Mouse (Mus musculus): ENCODE results near the gene Dock2.
"Not testable (repeated sequence)": the region's sequence is repeated elsewhere in the genome, so short reads cannot be mapped to it uniquely, and the experiment has no call there.

Dock2 gene

GRCm38 (mm10) chr11:34783587-34784043, at the start of gene Dock2:
Gene Dock2, minus strand, starts transcription at chr11:34783892.
- no peak for DNase-seq (ENCODE audit: low spot score)

GRCm38 (mm10) chr11:34832678-34833077, 49.0 kb upstream of the Dock2 start:
- DNase-seq (ENCODE audit: low spot score): no peak

- no peak for DNase-seq (ENCODE audit: low spot score)
Observed at GRCm38 (mm10) chr11:34827803-34828202, 44.1 kb upstream of the Dock2 start.

DNA sequence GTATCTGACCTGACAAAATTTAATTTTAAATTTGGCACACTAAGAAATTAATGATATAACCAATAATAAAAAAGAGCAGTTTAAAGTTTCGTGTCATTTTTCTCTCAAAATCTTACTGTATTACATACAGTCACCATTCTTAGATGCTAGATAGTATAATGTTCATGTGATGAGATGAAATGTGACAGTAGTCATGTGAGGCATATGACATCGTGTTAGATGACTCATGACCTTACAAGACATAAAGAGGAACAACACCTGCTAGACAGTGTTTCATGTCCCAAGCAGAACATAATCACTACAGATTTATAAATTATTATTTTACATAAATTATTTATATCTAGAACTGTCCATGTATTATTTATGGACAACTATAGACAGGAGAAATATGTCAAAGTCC, 43.2 kb upstream of the Dock2 start:
- no peak for DNase-seq (ENCODE audit: low spot score)

DNA sequence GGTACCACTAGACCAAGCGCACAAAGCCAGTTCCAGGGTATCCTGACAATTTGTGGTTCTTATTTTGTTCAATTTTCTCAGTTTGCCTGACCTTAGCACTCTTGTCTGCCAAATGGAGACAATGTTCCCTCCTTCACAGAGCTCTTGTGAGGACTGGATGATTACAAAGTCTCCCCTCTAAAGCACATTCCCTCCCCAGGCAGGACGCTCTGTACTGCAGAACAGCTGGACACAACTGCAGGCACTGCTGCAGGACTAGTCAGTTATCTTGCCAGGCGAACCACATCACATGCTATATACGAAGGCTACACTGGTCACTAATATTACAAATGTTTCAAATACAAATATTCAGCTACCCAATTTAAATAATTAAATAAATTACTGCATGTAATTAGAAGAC, 41.1 kb upstream of the Dock2 start:
- no peak for DNase-seq (ENCODE audit: low spot score)

- DNase-seq (ENCODE audit: low spot score): no peak
Observed at GRCm38 (mm10) chr11:34814767-34815166, 31.1 kb upstream of the Dock2 start.

DNA sequence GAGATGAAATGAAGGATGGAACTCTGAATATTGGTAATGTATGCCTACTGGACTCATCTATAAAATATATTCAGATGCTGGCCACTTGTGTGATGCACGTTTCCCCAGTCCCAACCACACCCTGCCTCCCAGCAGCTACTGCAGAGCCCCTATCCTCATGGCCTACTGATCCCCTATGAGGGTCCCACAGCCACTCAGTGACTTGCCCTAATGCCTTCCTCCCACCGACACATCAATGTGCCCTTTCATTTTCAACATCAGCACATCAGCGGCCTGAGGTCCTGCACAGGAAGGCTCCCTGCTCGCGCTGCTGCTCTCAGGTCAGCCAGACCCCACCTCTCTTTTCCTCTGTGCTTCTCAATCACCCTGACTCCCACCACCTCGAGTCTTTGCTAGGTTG, 30.6 kb upstream of the Dock2 start:
- no peak for DNase-seq (ENCODE audit: low spot score)

- not testable (repeated sequence) for DNase-seq (ENCODE audit: low spot score)
Observed at GRCm38 (mm10) chr11:34805026-34805425, 21.3 kb upstream of the Dock2 start.

- DNase-seq (ENCODE audit: low spot score): not testable (repeated sequence)
Observed at GRCm38 (mm10) chr11:34798066-34798465, 14.4 kb upstream of the Dock2 start.

- no peak for DNase-seq (ENCODE audit: low spot score)
Observed at GRCm38 (mm10) chr11:34796097-34796496, 12.4 kb upstream of the Dock2 start.

- no peak for DNase-seq (ENCODE audit: low spot score)
Observed at GRCm38 (mm10) chr11:34791872-34792271, 8.2 kb upstream of the Dock2 start.

DNA sequence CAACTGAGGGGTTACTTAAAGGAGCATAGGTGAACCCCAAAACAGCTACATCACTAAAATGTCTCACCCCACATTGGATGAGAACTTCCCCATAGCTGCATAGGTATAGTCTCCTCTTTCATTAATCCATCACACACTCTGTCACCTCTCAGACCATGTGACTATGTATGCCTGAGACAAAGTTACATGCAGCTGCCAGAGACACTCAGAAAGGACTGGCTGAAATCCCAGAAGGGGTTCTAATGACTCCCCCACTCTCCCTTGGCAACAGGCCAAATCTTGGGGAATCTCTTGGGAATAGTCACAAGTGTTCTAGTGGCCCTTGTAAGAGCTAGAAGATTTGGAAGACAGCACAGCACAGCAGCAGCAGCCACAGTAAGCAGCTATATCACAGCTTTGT, 1.2 kb upstream of the Dock2 start:
- no peak for DNase-seq (ENCODE audit: low spot score)

GRCm38 (mm10) chr11:34782516-34783430, 919 bp downstream of the Dock2 start:
- DNase-seq (ENCODE audit: low spot score): no peak

GRCm38 (mm10) chr11:34780786-34781185, 2.9 kb downstream of the Dock2 start:
- no peak for DNase-seq (ENCODE audit: low spot score)

DNA sequence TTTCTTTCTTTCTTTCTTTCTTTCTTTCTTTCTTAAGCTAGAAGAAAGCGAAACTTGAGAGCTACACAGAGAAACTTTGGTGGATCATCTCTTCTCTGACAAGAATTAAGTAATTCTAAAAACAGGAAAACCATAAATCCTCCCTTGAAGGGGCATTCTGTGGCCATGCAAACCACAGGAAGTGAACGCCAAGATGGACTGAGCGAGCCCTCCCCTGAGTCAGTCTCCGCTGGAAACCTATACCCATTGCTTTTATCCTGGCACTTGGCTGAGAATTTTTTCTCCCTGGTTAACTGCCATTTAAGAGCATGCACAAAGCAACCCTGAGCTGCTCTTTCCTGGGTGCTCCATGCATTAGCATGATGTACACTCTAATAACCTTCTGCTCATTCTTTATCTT, 3.7 kb downstream of the Dock2 start:
- no peak for DNase-seq (ENCODE audit: low spot score)

DNA sequence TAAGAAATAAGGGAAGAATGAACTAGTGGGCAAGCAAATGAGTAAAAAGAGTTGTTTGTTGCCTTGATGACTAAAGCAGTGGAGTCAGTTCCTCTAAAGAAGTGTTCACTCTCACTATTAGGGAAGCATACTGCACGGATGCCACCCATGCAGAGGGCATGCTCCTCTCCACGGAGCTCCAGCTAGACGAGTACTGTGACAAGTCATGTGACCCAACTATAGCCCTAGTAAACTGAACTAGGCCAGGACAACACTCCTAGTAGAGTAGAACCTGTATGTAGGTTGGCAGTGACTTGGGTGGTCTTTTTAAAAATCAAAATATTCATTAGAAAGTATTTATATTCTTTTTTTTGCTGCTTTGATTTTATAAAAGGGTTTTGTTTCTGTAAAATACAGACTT, 5.3 kb downstream of the Dock2 start:
- no peak for DNase-seq (ENCODE audit: low spot score)

DNA sequence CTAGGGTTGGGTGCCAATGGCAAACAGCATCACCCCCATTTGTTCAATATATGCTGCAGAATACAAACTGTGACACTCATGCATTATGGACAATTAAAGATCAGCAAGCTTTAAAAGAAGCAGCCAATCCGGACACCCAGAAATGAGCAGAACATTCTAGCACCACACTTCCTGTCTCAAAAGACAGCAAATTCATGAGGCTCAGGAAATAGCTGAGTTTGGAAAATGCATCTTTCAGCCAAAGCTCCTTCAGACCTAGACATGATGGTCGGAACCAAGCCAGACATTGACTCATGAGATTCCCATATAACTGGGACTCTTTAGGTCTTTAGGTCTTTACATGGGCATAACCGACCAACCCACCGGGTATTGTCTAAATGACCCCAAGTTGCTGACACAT, 6.2 kb downstream of the Dock2 start:
- no peak for DNase-seq (ENCODE audit: low spot score)

GRCm38 (mm10) chr11:34776054-34776453, 7.6 kb downstream of the Dock2 start:
- no peak for DNase-seq (ENCODE audit: low spot score)

GRCm38 (mm10) chr11:34774636-34775035, 9.1 kb downstream of the Dock2 start:
- DNase-seq (ENCODE audit: low spot score): no peak

GRCm38 (mm10) chr11:34773304-34773895, 10.3 kb downstream of the Dock2 start:
- DNase-seq (ENCODE audit: low spot score): no peak

- DNase-seq (ENCODE audit: low spot score): no peak
Observed at GRCm38 (mm10) chr11:34771221-34771986, 12.3 kb downstream of the Dock2 start.

- DNase-seq (ENCODE audit: low spot score): no peak
Observed at GRCm38 (mm10) chr11:34770666-34771065, 13.0 kb downstream of the Dock2 start.

DNA sequence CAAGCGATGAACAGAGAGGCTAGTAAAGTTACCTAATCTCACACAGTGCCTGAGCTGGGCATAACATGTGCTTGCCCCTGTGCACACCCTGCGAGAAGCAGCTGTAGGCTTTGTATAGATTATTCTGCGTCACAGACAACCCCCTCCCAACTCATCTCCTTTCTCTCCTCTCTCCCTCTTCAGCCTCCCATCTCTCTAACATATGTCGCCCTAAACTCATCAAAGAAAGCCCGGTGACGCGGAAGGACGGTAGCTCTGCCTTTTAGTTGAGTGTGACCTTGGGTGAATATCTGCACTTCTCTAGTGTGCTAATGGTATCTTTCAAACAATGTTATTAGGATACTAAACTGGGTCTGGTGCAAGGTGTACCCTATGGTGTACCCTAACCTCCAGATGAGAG, 13.7 kb downstream of the Dock2 start:
- no peak for DNase-seq (ENCODE audit: low spot score)

All from layer of hippocampus, adult 9-10 months (tissue).